Mouse (Mus musculus): ENCODE results near the gene Rnf213. TPM values are rescaled to one million over a fixed set of nuclear protein-coding genes. Genes with fewer than 3 reads are reported as not detected.

Gene Rnf213
- total RNA-seq, 1 experiment = 37.3 TPM

DNA sequence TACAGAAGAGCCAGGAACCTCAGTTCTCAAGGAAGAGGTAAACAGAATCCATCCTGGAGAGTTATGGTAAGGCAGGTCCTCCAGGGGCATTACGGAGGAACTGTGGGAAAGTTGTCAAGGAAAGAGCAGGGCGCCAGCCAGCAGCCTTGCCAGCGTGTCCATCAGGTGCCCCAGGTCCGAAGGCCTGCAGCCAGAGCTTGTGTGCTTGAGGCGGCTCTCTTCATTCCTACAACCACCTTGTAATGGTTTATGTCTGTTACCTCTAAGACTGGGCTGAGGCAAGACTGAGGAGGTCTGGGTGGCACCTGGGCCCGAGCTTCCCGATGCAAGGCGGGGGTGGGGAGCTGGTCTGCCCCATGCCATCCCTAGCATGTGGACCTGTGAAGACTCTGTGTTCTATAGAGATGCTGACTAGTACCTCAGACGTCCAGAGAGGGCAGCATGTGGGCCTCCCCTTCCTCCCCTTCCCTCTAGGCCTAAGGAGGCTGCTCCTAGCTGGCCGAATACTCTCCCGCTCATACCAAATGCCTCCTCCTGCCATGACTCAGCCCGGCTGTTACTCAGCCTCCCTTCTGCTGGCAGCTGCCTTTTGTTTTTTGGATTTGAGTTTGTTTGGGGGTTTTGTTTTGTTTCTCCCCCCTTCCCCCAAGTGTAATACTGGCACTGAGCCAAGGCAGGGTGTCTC is 123.9 kb downstream of the Rnf213 start:
- Histone ChIP-seq H3K27ac (ENCODE audit: insufficient read depth, low read depth, low read length, poor library complexity, severe bottlenecking) (no peak overlapping the region), H3K4me3 (ENCODE audit: insufficient read depth in 1 of 2, low read depth in 1 of 2, low read length in 2 of 2, poor library complexity in 1 of 2, severe bottlenecking in 1 of 2) (no peak overlapping the region), H3K4me1 (ENCODE audit: control insufficient read depth in 2 of 2, insufficient read depth in 2 of 2, low read length in 2 of 2, poor library complexity in 1 of 2) (peaks cover 2 to 5% of the 10 kb centered on the region in 2 experiments; a peak in 2 of 4 replicates), H3K9me3 (ENCODE audit: control insufficient read depth, insufficient read depth, low read depth, low read length) (no peaks in the 10 kb centered on the region), H3K36me3 (ENCODE audit: control insufficient read depth, insufficient read depth, low read length, poor library complexity, severe bottlenecking) (no peaks in the 10 kb centered on the region), H3K9ac (ENCODE audit: insufficient read depth, low read depth, low read length, poor library complexity, severe bottlenecking) (no peak overlapping the region)
- DNase-seq (ENCODE audit: low read depth, low spot score) = no peak
- in situ Hi-C loops (cut with MboI; ENCODE audit: low sequenced_read_pairs in 2 of 2, unreplicated experiment in 2 of 2) = loop anchor here in 1 of 2 experiments (25.0 kb wide), 1 partner anchor 395 kb away; the partner anchor contains the start of gene Chmp6
- TF ChIP-seq ZNF384 (IDR thresholded peaks at IDR 0.05; ENCODE audit: low read depth, low read length) (no peak), HCFC1 (IDR thresholded peaks at IDR 0.05; ENCODE audit: borderline replicate concordance, insufficient read depth, low read length) (no peak), CHD2 (IDR thresholded peaks at IDR 0.05; ENCODE audit: low read depth, low read length) (no peak), MAFK (IDR thresholded peaks at IDR 0.05; ENCODE audit: insufficient read depth, low read depth, low read length) (no peak), ZC3H11A (IDR thresholded peaks at IDR 0.05; ENCODE audit: borderline replicate concordance, low read depth, low read length) (no peak)

- Histone ChIP-seq H3K9ac (ENCODE audit: insufficient read depth, low read depth, low read length, poor library complexity, severe bottlenecking) (no peak overlapping the region), H3K36me3 (ENCODE audit: control insufficient read depth, insufficient read depth, low read length, poor library complexity, severe bottlenecking) (no peaks in the 10 kb centered on the region), H3K27ac (ENCODE audit: insufficient read depth, low read depth, low read length, poor library complexity, severe bottlenecking) (no peak overlapping the region), H3K4me3 (ENCODE audit: insufficient read depth in 1 of 2, low read depth in 1 of 2, low read length in 2 of 2, poor library complexity in 1 of 2, severe bottlenecking in 1 of 2) (no peak overlapping the region), H3K9me3 (ENCODE audit: control insufficient read depth, insufficient read depth, low read depth, low read length) (no peaks in the 10 kb centered on the region), H3K4me1 (ENCODE audit: control insufficient read depth in 2 of 2, insufficient read depth in 2 of 2, low read length in 2 of 2, poor library complexity in 1 of 2) (peaks cover 2 to 5% of the 10 kb centered on the region in 2 experiments; a peak in 2 of 4 replicates)
- in situ Hi-C loops (cut with MboI; ENCODE audit: low sequenced_read_pairs in 2 of 2, unreplicated experiment in 2 of 2) = loop anchor here in 1 of 2 experiments (25.0 kb wide), 1 partner anchor 393 kb away; the partner anchor contains the start of gene Chmp6
- DNase-seq (ENCODE audit: low read depth, low spot score) = no peak
- no peak for TF ChIP-seq CHD2 (IDR thresholded peaks at IDR 0.05; ENCODE audit: low read depth, low read length)
- TF ChIP-seq ZNF384 (IDR thresholded peaks at IDR 0.05; ENCODE audit: low read depth, low read length) = no peak
- TF ChIP-seq ZC3H11A (IDR thresholded peaks at IDR 0.05; ENCODE audit: borderline replicate concordance, low read depth, low read length) = no peak
- TF ChIP-seq HCFC1 (IDR thresholded peaks at IDR 0.05; ENCODE audit: borderline replicate concordance, insufficient read depth, low read length) = no peak
- TF ChIP-seq MAFK (IDR thresholded peaks at IDR 0.05; ENCODE audit: insufficient read depth, low read depth, low read length) = no peak
Observed at GRCm38 (mm10) chr11:119519387-119519786, 126.5 kb downstream of the Rnf213 start.

- H3K27ac ChIP-seq (ENCODE audit: insufficient read depth, low read depth, low read length, poor library complexity, severe bottlenecking) = no peak overlapping the region
- in situ Hi-C loops (cut with MboI; ENCODE audit: low sequenced_read_pairs in 2 of 2, unreplicated experiment in 2 of 2) = loop anchor here in 1 of 2 experiments (25.0 kb wide), 1 partner anchor 392 kb away; the partner anchor contains the start of gene Chmp6
- no peak overlapping the region for H3K9ac ChIP-seq (ENCODE audit: insufficient read depth, low read depth, low read length, poor library complexity, severe bottlenecking)
- H3K9me3 ChIP-seq (ENCODE audit: control insufficient read depth, insufficient read depth, low read depth, low read length) = no peaks in the 10 kb centered on the region
- no peak for DNase-seq (ENCODE audit: low read depth, low spot score)
- peaks cover 2 to 5% of the 10 kb centered on the region in 2 experiments; a peak in 2 of 4 replicates for H3K4me1 ChIP-seq (ENCODE audit: control insufficient read depth in 2 of 2, insufficient read depth in 2 of 2, low read length in 2 of 2, poor library complexity in 1 of 2)
- no peak overlapping the region for H3K4me3 ChIP-seq (ENCODE audit: insufficient read depth in 1 of 2, low read depth in 1 of 2, low read length in 2 of 2, poor library complexity in 1 of 2, severe bottlenecking in 1 of 2)
- H3K36me3 ChIP-seq (ENCODE audit: control insufficient read depth, insufficient read depth, low read length, poor library complexity, severe bottlenecking) = no peaks in the 10 kb centered on the region
- no peak for TF ChIP-seq MAFK (IDR thresholded peaks at IDR 0.05; ENCODE audit: insufficient read depth, low read depth, low read length)
- TF ChIP-seq CHD2 (IDR thresholded peaks at IDR 0.05; ENCODE audit: low read depth, low read length) = no peak
- no peak for TF ChIP-seq ZC3H11A (IDR thresholded peaks at IDR 0.05; ENCODE audit: borderline replicate concordance, low read depth, low read length)
- no peak for TF ChIP-seq ZNF384 (IDR thresholded peaks at IDR 0.05; ENCODE audit: low read depth, low read length)
- no peak for TF ChIP-seq HCFC1 (IDR thresholded peaks at IDR 0.05; ENCODE audit: borderline replicate concordance, insufficient read depth, low read length)
Observed at GRCm38 (mm10) chr11:119520005-119520712, 127.3 kb downstream of the Rnf213 start.

DNA sequence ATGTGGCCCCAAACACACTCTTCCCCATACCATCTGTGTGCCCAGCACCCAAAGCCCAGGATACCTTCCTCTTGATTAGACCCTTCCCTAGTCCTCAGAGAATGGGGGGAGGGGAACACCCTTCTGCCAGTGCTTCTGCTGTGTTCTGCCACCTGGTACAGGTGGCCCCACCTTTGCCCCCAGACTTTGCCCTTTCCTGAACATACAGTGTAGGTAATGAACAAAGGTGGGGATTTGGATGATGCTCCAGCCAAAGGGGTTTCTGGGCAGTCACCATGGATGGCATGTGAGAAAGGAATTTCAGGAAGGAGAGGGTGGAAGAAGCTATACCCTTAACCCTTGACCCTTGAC is 127.8 kb downstream of the Rnf213 start:
- H3K9me3 ChIP-seq (ENCODE audit: control insufficient read depth, insufficient read depth, low read depth, low read length) = no peaks in the 10 kb centered on the region
- no peak overlapping the region for H3K9ac ChIP-seq (ENCODE audit: insufficient read depth, low read depth, low read length, poor library complexity, severe bottlenecking)
- in situ Hi-C loops (cut with MboI; ENCODE audit: low sequenced_read_pairs in 2 of 2, unreplicated experiment in 2 of 2) = loop anchor here in 1 of 2 experiments (25.0 kb wide), 1 partner anchor 392 kb away; the partner anchor contains the start of gene Chmp6
- no peak for DNase-seq (ENCODE audit: low read depth, low spot score)
- no peak for TF ChIP-seq HCFC1 (IDR thresholded peaks at IDR 0.05; ENCODE audit: borderline replicate concordance, insufficient read depth, low read length)
- TF ChIP-seq MAFK (IDR thresholded peaks at IDR 0.05; ENCODE audit: insufficient read depth, low read depth, low read length) = no peak
- no peak for TF ChIP-seq CHD2 (IDR thresholded peaks at IDR 0.05; ENCODE audit: low read depth, low read length)
- no peak for TF ChIP-seq ZNF384 (IDR thresholded peaks at IDR 0.05; ENCODE audit: low read depth, low read length)
- TF ChIP-seq ZC3H11A (IDR thresholded peaks at IDR 0.05; ENCODE audit: borderline replicate concordance, low read depth, low read length) = no peak
- no peaks in the 10 kb centered on the region for H3K36me3 ChIP-seq (ENCODE audit: control insufficient read depth, insufficient read depth, low read length, poor library complexity, severe bottlenecking)
- H3K4me1 ChIP-seq (ENCODE audit: control insufficient read depth in 2 of 2, insufficient read depth in 2 of 2, low read length in 2 of 2, poor library complexity in 1 of 2) = peaks cover 0 to 3% of the 10 kb centered on the region in 2 experiments; a peak in 2 of 4 replicates
- H3K4me3 ChIP-seq (ENCODE audit: insufficient read depth in 1 of 2, low read depth in 1 of 2, low read length in 2 of 2, poor library complexity in 1 of 2, severe bottlenecking in 1 of 2) = no peak overlapping the region
- H3K27ac ChIP-seq (ENCODE audit: insufficient read depth, low read depth, low read length, poor library complexity, severe bottlenecking) = no peak overlapping the region

All from ES-E14 (cell line).